Mouse (Mus musculus): ENCODE results near the gene Tspan10. TPM values are rescaled to one million over a fixed set of nuclear protein-coding genes. Genes with fewer than 3 reads are reported as not detected.
"Not testable (repeated sequence)": the region's sequence is repeated elsewhere in the genome, so short reads cannot be mapped to it uniquely, and the experiment has no call there.

Tspan10 gene
- total and polyA plus RNA-seq, 3 experiments = 0.29 to 0.65 TPM; not detected in 1

- 0 out of 4 replicates have a peak, but pooled peaks of 1 of the 2 experiments have one; percentile 20 for TF ChIP-seq USF2 (IDR thresholded peaks at IDR 0.05; ENCODE audit: borderline replicate concordance in 1 of 2, insufficient read depth in 1 of 2, low read depth in 1 of 2, low read length in 2 of 2)
- no peak for TF ChIP-seq MAFK (IDR thresholded peaks at IDR 0.05; ENCODE audit: borderline replicate concordance, low read depth, low read length)
- no peak for TF ChIP-seq JUND (IDR thresholded peaks at IDR 0.05; ENCODE audit: low read depth, low read length)
Measured at GRCm38 (mm10) chr11:120406445-120406844, 36.0 kb upstream of the Tspan10 start (continued).

GRCm38 (mm10) chr11:120413621-120414020 is 28.8 kb upstream of the Tspan10 start:
- not testable (repeated sequence) for H3K4me1 ChIP-seq (ENCODE audit: control insufficient read depth in 1 of 2, insufficient read depth in 2 of 2, low read length in 2 of 2); H3K79me2 ChIP-seq (ENCODE audit: control insufficient read depth, insufficient read depth, low read length, poor library complexity); H3K9ac ChIP-seq (ENCODE audit: control insufficient read depth, low read depth, low read length, poor library complexity, severe bottlenecking); H3K27me3 ChIP-seq (ENCODE audit: control insufficient read depth in 1 of 2, insufficient read depth in 2 of 2, low read length in 2 of 2); H3K4me3 ChIP-seq (ENCODE audit: control insufficient read depth in 1 of 2, insufficient read depth in 1 of 2, low read depth in 2 of 2, low read length in 2 of 2); DNase-seq (ENCODE audit: low read depth, low spot score); H3K27ac ChIP-seq (ENCODE audit: control insufficient read depth, low read depth, low read length); H3K9me3 ChIP-seq (replicated peaks; ENCODE audit: insufficient read depth, low read length)
- peaks cover 0 to 50% of the 10 kb centered on the region in 2 experiments; a peak in 2 of 4 replicates for H3K36me3 ChIP-seq (ENCODE audit: control insufficient read depth in 1 of 2, insufficient read depth in 2 of 2, low read length in 2 of 2)
- TF ChIP-seq ZNF384 (IDR thresholded peaks at IDR 0.05; ENCODE audit: low read depth, low read length) = peak; percentile 74
- TF ChIP-seq CTCF (IDR thresholded peaks at IDR 0.05 in 2 of 3, conservative IDR thresholded peaks at IDR 0.05 in 1 of 3; ENCODE audit: control insufficient read depth in 1 of 3, insufficient read depth in 1 of 3, low read depth in 2 of 3, low read length in 3 of 3, poor library complexity in 1 of 3, severe bottlenecking in 1 of 3) = 0 out of 6 replicates have a peak, but pooled peaks of 1 of the 3 experiments have one; percentile 3

GRCm38 (mm10) chr11:120417852-120418251 is 24.6 kb upstream of the Tspan10 start:
- no peak for TF ChIP-seq MYB (IDR thresholded peaks at IDR 0.05; ENCODE audit: low read depth, low read length)
- Histone ChIP-seq H3K4me3 (ENCODE audit: control insufficient read depth in 1 of 2, insufficient read depth in 1 of 2, low read depth in 2 of 2, low read length in 2 of 2) (no peak overlapping the region), H3K9ac (ENCODE audit: control insufficient read depth, low read depth, low read length, poor library complexity, severe bottlenecking) (no peak overlapping the region), H3K4me1 (ENCODE audit: control insufficient read depth in 1 of 2, insufficient read depth in 2 of 2, low read length in 2 of 2) (no peaks in the 10 kb centered on the region), H3K9me3 (replicated peaks; ENCODE audit: insufficient read depth, low read length) (no peaks in the 10 kb centered on the region), H3K27me3 (ENCODE audit: control insufficient read depth in 1 of 2, insufficient read depth in 2 of 2, low read length in 2 of 2) (no peaks in the 10 kb centered on the region), H3K27ac (ENCODE audit: control insufficient read depth, low read depth, low read length) (no peak overlapping the region), H3K79me2 (ENCODE audit: control insufficient read depth, insufficient read depth, low read length, poor library complexity) (peaks cover 6% of the 10 kb centered on the region; the same call in 1 of the 2 replicates), H3K36me3 (ENCODE audit: control insufficient read depth in 1 of 2, insufficient read depth in 2 of 2, low read length in 2 of 2) (peaks cover 0 to 62% of the 10 kb centered on the region in 2 experiments; a peak in 2 of 4 replicates)
- DNase-seq (ENCODE audit: low read depth, low spot score) = no peak

- H3K79me2 ChIP-seq (ENCODE audit: control insufficient read depth, insufficient read depth, low read length, poor library complexity) = peaks cover 6% of the 10 kb centered on the region; the same call in 1 of the 2 replicates
- no peak for TF ChIP-seq NELFE (IDR thresholded peaks at IDR 0.05; ENCODE audit: low read depth, low read length)
- no peak for TF ChIP-seq POLR2AphosphoS2 (IDR thresholded peaks at IDR 0.05; ENCODE audit: low read length)
- TF ChIP-seq CHD2 (IDR thresholded peaks at IDR 0.05; ENCODE audit: low read length) = no peak
- no peak for TF ChIP-seq MAFK (IDR thresholded peaks at IDR 0.05; ENCODE audit: borderline replicate concordance, low read depth, low read length)
- TF ChIP-seq MYB (IDR thresholded peaks at IDR 0.05; ENCODE audit: low read depth, low read length) = no peak
- TF ChIP-seq ZKSCAN1 (IDR thresholded peaks at IDR 0.05; ENCODE audit: low read depth, low read length) = no peak
- no peak for TF ChIP-seq E2F4 (IDR thresholded peaks at IDR 0.05; ENCODE audit: borderline replicate concordance, low read depth, low read length)
- no peak for TF ChIP-seq ZNF384 (IDR thresholded peaks at IDR 0.05; ENCODE audit: low read depth, low read length)
- TF ChIP-seq HCFC1 (IDR thresholded peaks at IDR 0.05; ENCODE audit: low read depth, low read length) = no peak
- no peak for TF ChIP-seq POLR2A (IDR thresholded peaks at IDR 0.05; ENCODE audit: control insufficient read depth in 1 of 2, insufficient read depth in 1 of 2, low read depth in 1 of 2, low read length in 2 of 2, poor library complexity in 1 of 2)
- no peak overlapping the region for H3K9ac ChIP-seq (ENCODE audit: control insufficient read depth, low read depth, low read length, poor library complexity, severe bottlenecking)
- H3K9me3 ChIP-seq (replicated peaks; ENCODE audit: insufficient read depth, low read length) = no peaks in the 10 kb centered on the region
- H3K4me3 ChIP-seq (ENCODE audit: control insufficient read depth in 1 of 2, insufficient read depth in 1 of 2, low read depth in 2 of 2, low read length in 2 of 2) = no peak overlapping the region
- H3K4me1 ChIP-seq (ENCODE audit: control insufficient read depth in 1 of 2, insufficient read depth in 2 of 2, low read length in 2 of 2) = no peaks in the 10 kb centered on the region
- H3K36me3 ChIP-seq (ENCODE audit: control insufficient read depth in 1 of 2, insufficient read depth in 2 of 2, low read length in 2 of 2) = peaks cover 0 to 58% of the 10 kb centered on the region in 2 experiments; a peak in 2 of 4 replicates
- H3K27ac ChIP-seq (ENCODE audit: control insufficient read depth, low read depth, low read length) = no peak overlapping the region
- H3K27me3 ChIP-seq (ENCODE audit: control insufficient read depth in 1 of 2, insufficient read depth in 2 of 2, low read length in 2 of 2) = no peaks in the 10 kb centered on the region
- no peak for DNase-seq (ENCODE audit: low read depth, low spot score)
Measured at GRCm38 (mm10) chr11:120418592-120418991, 23.9 kb upstream of the Tspan10 start.

All from MEL (cell line).